Mouse (Mus musculus) liver, embryonic 14.5 days (tissue): ENCODE results near the gene Auts2. TPM values are rescaled to one million over a fixed set of nuclear protein-coding genes. Genes with fewer than 3 reads are reported as not detected.
A peak's percentile ranks its signal among the peaks of the same experiment; 100 is the strongest.

Experiments used
- ATAC-seq: fragments of 200-750 bp; cut with Nextera tagmentation; 2 replicates; pipeline ENCODE4 v1.8.0; 2017; ENCODE audit warnings: moderate number of reproducible peaks, mild to moderate bottlenecking, moderate library complexity; ENCODE audit not compliant: insufficient read depth
- DNase-seq, 3 experiments: peaks; one replicate each; pipeline ENCODE4 v3.0.0-alpha.2; 2012 to 2013; ENCODE audit warnings: low read depth in 3 of 3, low spot score in 3 of 3
- H3K27ac ChIP-seq: fragments of 300-500 bp; sonication (generic); 2 replicates; pipeline ENCODE4 v1.5.1; 2014; ENCODE audit warnings: moderate library complexity, mild to moderate bottlenecking, control low read depth, inconsistent platforms
- H3K27me3 ChIP-seq: fragments of 300-500 bp; sonication (generic); 2 replicates; pipeline ENCODE4 v1.6.1; 2014; ENCODE audit warnings: mild to moderate bottlenecking, low read length, moderate library complexity; ENCODE audit not compliant: control insufficient read depth, insufficient read depth
- H3K36me3 ChIP-seq: fragments of 300-500 bp; sonication (generic); replicated peaks from 2 replicates; pipeline ENCODE4 v1.6.1; 2014; ENCODE audit warnings: low read depth; ENCODE audit not compliant: control insufficient read depth, insufficient read depth
- H3K4me1 ChIP-seq, 2 experiments: fragments of 200-500 bp in 1 of 2; fragments of 300-500 bp in 1 of 2; sonication (generic) in 1 of 2; replicated peaks; 2 replicates each; pipeline ENCODE4 v1.6.1; 2012 to 2014; ENCODE audit warnings: antibody characterized with exemption in 1 of 2, inconsistent platforms in 1 of 2, low read length in 1 of 2; ENCODE audit not compliant: control insufficient read depth in 2 of 2, insufficient read depth in 2 of 2
- H3K4me2 ChIP-seq: fragments of 300-500 bp; sonication (generic); 2 replicates; pipeline ENCODE4 v1.6.1; 2014; ENCODE audit warnings: low read depth, mild to moderate bottlenecking, control low read depth, moderate library complexity
- H3K4me3 ChIP-seq, 2 experiments: fragments of 200-500 bp in 1 of 2; fragments of 300-500 bp in 1 of 2; sonication (generic) in 1 of 2; 2 replicates each; pipeline ENCODE4 v1.5.1; 2012 to 2014; ENCODE audit warnings: low read depth in 2 of 2, low read length in 2 of 2, mild to moderate bottlenecking in 2 of 2, control low read depth in 1 of 2, inconsistent platforms in 1 of 2, moderate library complexity in 1 of 2; ENCODE audit not compliant: insufficient read depth in 1 of 2
- H3K9ac ChIP-seq: fragments of 300-500 bp; sonication (generic); replicated peaks from 2 replicates; pipeline ENCODE4 v1.6.1; 2014; ENCODE audit warnings: mild to moderate bottlenecking, control low read depth, moderate library complexity
- H3K9me3 ChIP-seq: fragments of 300-500 bp; sonication (generic); 2 replicates; pipeline ENCODE4 v1.6.1; 2016; ENCODE audit warnings: low read length, mixed read lengths; ENCODE audit not compliant: control insufficient read depth
- CTCF ChIP-seq: IDR thresholded peaks from 2 replicates; pipeline ENCODE4 v1.5.1; 2016; ENCODE audit warnings: antibody characterized with exemption, low read depth, control low read depth
- EP300 ChIP-seq: IDR thresholded peaks from 2 replicates; pipeline ENCODE4 v1.6.1; 2016; ENCODE audit warnings: antibody characterized with exemption, low read depth
- WGBS: fragments of 180-500 bp; shearing (Covaris S2); extraction: QIAGEN DNeasy Blood & Tissue Kit; methylation state at CpG from one replicate; pipeline ENCODE4 v1.1.7; 2014; ENCODE audit not compliant: insufficient replicate concordance; 5-methylcytosine and 5-hydroxymethylcytosine counted together
- polyA plus RNA-seq, 2 experiments: library from polyadenylated mRNA; depleted of rRNA in 1 of 2; stranded (reverse) in 1 of 2; unstranded in 1 of 2; fragments of >200 nt; fragmentation: Nextera tagmentation in 1 of 2; extraction: Ambion mirVana in 1 of 2; gene quantifications; 2 replicates each; pipeline versions ENCODE4 v1.2.1 to v1.2.3; 2012 to 2014

Gene Auts2
- polyA plus RNA-seq, 2 experiments = 0.77 to 1.6 TPM

DNA sequence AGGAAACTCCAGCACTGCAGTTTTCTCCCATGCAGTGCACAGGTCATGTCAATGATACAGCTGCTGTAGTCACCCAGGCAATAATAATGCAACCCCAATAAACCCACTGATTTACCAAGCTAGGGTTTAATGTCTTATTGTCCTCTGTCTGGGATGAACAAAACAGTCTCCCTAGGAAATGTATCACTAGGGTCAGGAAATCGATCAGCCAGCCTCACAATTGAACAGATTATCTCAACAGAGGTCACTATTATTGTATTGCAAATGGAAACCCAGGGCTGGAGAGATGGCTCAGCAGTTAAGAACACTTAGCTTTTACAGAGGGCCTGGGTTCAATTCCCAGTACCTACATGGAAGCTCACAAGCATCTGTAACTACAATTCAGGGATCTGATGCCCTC lies 65.6 kb downstream of the Auts2 start:
- WGBS = 40% methylated on average over 1 of the region's 1 CpGs
- no peak overlapping the region for H3K9ac ChIP-seq
- DNase-seq (no peak), ATAC-seq (no peak)
- H3K4me3 ChIP-seq = no peak overlapping the region
- H3K9me3 ChIP-seq = no peaks in the 10 kb centered on the region
- no peaks in the 10 kb centered on the region for H3K27me3 ChIP-seq
- no peak overlapping the region for H3K27ac ChIP-seq
- H3K4me2 ChIP-seq = no peak overlapping the region
- H3K36me3 ChIP-seq = no peaks in the 10 kb centered on the region
- peaks cover 0 to 8% of the 10 kb centered on the region in 2 experiments; a peak in 1 of 4 replicates for H3K4me1 ChIP-seq
- TF ChIP-seq CTCF = no peak
- TF ChIP-seq EP300 = no peak

DNA sequence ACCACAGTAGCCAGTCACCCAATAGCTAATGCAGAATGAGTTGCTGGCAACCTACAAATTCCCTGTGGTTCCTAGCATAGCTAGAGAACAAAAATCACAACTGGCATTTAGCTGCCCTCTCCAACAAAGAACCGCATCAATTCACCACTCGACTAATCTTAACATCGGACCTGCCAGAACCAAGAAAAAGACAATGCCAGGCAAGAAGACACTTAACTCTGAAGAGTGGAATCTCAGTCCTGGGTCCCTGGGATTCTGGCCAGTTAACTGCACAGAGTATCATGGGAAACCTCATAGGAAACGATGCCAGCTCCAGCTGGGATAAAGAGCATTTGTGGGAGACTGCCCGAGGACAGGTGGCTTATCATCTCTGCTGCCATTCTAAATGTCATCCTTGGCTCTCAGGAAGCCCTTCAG lies 70.2 kb downstream of the Auts2 start:
- Histone ChIP-seq H3K9ac (no peak overlapping the region), H3K27me3 (no peaks in the 10 kb centered on the region), H3K4me1 (no peaks in the 10 kb centered on the region), H3K4me2 (no peak overlapping the region), H3K36me3 (no peaks in the 10 kb centered on the region), H3K9me3 (no peaks in the 10 kb centered on the region), H3K27ac (no peak overlapping the region), H3K4me3 (no peak overlapping the region)
- ATAC-seq (no peak), DNase-seq (no peak)
- TF ChIP-seq EP300 = no peak
- no peak for TF ChIP-seq CTCF
- WGBS = 62% methylated on average over 5 of the region's 5 CpGs

DNA sequence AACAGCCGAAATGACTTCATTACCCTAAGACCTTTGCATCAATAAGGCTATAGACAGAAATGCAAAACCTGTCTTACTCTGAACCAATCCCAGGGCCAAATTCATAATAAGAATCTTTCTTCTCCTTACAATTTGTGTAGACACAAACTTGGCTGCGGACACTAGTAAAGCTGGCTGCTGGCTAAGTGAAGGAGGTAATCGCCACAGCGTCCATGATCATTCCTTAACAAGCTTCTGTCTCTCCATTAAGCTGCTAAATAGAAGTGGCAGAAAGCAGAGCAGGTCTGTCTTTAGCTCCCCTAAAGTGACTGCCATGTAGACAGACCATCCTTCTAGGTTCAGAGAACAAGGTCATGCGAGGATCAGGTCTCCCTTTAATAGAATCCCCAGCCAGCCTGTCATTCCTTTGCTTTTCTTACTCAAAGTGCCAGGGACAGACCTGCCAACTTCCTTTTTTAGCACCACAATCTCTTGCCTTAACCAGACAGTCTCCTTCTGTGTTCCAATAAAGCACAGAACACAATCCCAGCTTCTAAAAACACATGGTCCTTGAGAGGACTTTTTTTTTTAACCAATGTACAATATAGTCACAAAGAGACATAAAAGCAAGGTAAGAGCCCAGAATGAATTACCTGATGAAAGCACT lies 70.8 kb downstream of the Auts2 start:
- Histone ChIP-seq H3K4me3 (no peak overlapping the region), H3K27ac (no peak overlapping the region), H3K27me3 (no peaks in the 10 kb centered on the region), H3K4me1 (peaks cover 0 to 3% of the 10 kb centered on the region in 2 experiments; a peak in 1 of 4 replicates), H3K36me3 (no peaks in the 10 kb centered on the region), H3K9ac (no peak overlapping the region), H3K4me2 (no peak overlapping the region), H3K9me3 (no peaks in the 10 kb centered on the region)
- ATAC-seq (no peak), DNase-seq (no peak)
- 58% methylated on average over 5 of the region's 5 CpGs for WGBS
- TF ChIP-seq EP300 (no peak), CTCF (no peak)

DNA sequence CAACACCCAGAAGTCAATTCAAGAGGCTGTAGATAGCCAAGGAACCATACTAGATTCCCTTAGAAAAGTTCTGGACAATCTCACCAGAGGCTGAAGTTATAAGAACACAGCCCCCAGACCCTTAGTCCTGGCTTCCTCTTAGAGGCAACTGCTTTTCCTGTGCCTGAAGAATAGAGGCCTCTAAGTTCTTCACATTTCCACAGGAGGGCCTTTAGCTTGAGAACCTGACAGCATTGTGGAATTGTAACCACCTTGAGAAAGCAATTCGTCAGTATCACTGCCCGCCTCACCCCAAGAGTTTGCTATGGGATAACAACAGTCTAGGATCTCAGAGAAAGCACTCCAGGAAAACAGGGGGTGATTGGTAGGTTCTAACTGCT lies 75.8 kb downstream of the Auts2 start:
- DNase-seq (no peak), ATAC-seq (no peak)
- Histone ChIP-seq H3K27ac (no peak overlapping the region), H3K9me3 (no peaks in the 10 kb centered on the region), H3K36me3 (no peaks in the 10 kb centered on the region), H3K4me1 (peaks cover 8 to 12% of the 10 kb centered on the region in 2 experiments; a peak in 3 of 4 replicates), H3K27me3 (no peaks in the 10 kb centered on the region), H3K9ac (no peak overlapping the region), H3K4me2 (no peak overlapping the region), H3K4me3 (no peak overlapping the region)
- WGBS = 43% methylated on average over 2 of the region's 2 CpGs
- TF ChIP-seq CTCF (no peak), EP300 (no peak)

DNA sequence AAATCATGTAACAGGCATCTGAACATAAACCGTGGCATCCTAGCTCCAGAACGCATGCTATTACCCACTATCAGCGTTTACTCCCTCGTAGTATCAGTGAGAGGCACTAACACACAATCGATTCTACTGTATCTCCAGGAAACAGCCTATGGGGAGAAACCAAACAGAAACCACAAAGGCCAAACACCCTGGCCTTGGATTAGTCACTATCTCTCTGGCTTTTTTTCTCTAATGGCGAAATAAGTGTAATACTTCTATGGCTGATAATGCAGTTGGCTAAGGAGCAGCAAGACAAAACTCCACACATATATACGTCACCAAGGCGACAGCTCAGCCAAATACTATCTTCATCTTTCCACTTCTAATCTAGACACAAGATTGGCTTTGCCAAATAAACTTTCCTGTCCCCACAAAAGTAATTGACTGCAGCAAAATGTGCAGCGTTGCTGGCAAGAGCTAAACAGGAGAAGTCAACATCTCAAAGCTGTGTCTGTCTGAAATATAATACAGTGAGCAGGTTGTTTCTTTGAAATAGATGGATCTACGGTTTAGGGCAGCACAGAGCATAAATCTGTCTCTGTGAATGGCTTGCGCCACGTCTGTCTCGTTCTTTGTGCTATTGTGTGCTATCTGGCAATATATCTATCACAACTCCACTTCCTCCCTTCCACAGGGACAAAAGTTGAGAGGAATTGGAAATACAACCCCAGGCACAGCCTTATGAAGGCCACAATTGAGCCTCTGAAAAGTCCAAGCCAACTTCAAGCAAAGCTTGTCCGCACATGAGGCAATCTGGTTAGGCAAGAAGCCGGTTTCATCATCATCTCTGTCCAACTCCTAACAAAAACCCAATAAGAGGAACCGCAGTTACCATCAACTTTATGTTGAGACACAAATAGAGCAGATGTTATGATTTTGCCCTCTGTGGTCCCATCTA lies 76.4 kb downstream of the Auts2 start:
- Histone ChIP-seq H3K4me3 (no peak overlapping the region), H3K9ac (no peak overlapping the region), H3K27me3 (no peaks in the 10 kb centered on the region), H3K36me3 (no peaks in the 10 kb centered on the region), H3K27ac (no peak overlapping the region), H3K4me1 (peaks cover 8 to 12% of the 10 kb centered on the region in 2 experiments; a peak in 3 of 4 replicates), H3K9me3 (no peaks in the 10 kb centered on the region), H3K4me2 (peak overlapping the region; percentile 36)
- WGBS = 12% methylated on average over 16 of the region's 16 CpGs
- peak; percentile 88 for ATAC-seq
- no peak for TF ChIP-seq CTCF
- TF ChIP-seq EP300 = peak; percentile 68
- DNase-seq = peak; percentile 24 to 31 (median 29)
